Mouse (Mus musculus) megakaryocyte, embryonic 14.5 days (primary cell): Measurements from ENCODE around the gene Nme9. TPM values are rescaled to one million over a fixed set of nuclear protein-coding genes. Genes with fewer than 3 reads are reported as not detected.

ENCODE experiments used
- H3K27me3 ChIP-seq: replicated peaks from 2 replicates; pipeline ENCODE3; 2012; ENCODE audit warnings: inconsistent platforms
- H3K36me3 ChIP-seq: replicated peaks from 2 replicates; pipeline ENCODE3; 2012; ENCODE audit warnings: low read length, inconsistent platforms, mixed read lengths
- H3K4me1 ChIP-seq: 2 replicates; pipeline ENCODE4 v1.6.1; 2012; ENCODE audit warnings: inconsistent platforms
- H3K4me3 ChIP-seq: replicated peaks from 2 replicates; pipeline ENCODE3; 2012; ENCODE audit warnings: moderate library complexity, mild to moderate bottlenecking, inconsistent platforms
- H3K9me3 ChIP-seq: 2 replicates; pipeline ENCODE4 v1.6.1; 2012; ENCODE audit warnings: inconsistent platforms
- FLI1 ChIP-seq: IDR thresholded peaks from 2 replicates; pipeline ENCODE4 v1.6.1; 2012; ENCODE audit warnings: low read length, inconsistent platforms, mixed read lengths
- GATA1 ChIP-seq: IDR thresholded peaks from 3 replicates; pipeline ENCODE4 v1.6.1; 2012; ENCODE audit warnings: mixed read lengths, low read length, inconsistent platforms, borderline replicate concordance
- polyA plus RNA-seq: library from polyadenylated mRNA; stranded (reverse); fragments of >175 nt; gene quantifications from 2 replicates; pipeline ENCODE4 v1.2.3, GENCODE M21; 2012; ENCODE audit warnings: low replicate concordance; ENCODE audit not compliant: insufficient read depth

Gene Nme9
- polyA plus RNA-seq, 1 experiment, result not detected

- no peak overlapping the region for H3K4me3 ChIP-seq
- TF ChIP-seq GATA1 (no peak), FLI1 (no peak)
- peaks cover 86% of the 10 kb centered on the region for H3K27me3 ChIP-seq
- no peaks in the 10 kb centered on the region for H3K9me3 ChIP-seq
- peaks cover 19% of the 10 kb centered on the region for H3K4me1 ChIP-seq
- no peaks in the 10 kb centered on the region for H3K36me3 ChIP-seq
These were observed 16.2 kb upstream of the Nme9 start for GRCm38 (mm10) chr9:99434892-99435618.

- TF ChIP-seq GATA1 (no peak), FLI1 (no peak)
- Histone ChIP-seq H3K9me3 (no peaks in the 10 kb centered on the region), H3K4me3 (peak overlapping the region; percentile 91), H3K36me3 (no peaks in the 10 kb centered on the region), H3K27me3 (peaks cover 89% of the 10 kb centered on the region), H3K4me1 (peaks cover 19% of the 10 kb centered on the region)
These were observed 15.6 kb upstream of the Nme9 start for GRCm38 (mm10) chr9:99435619-99436181.

- Histone ChIP-seq H3K9me3 (no peaks in the 10 kb centered on the region), H3K36me3 (no peaks in the 10 kb centered on the region), H3K27me3 (peaks cover 84% of the 10 kb centered on the region), H3K4me3 (peak overlapping the region; percentile 91), H3K4me1 (peaks cover 19% of the 10 kb centered on the region)
- no peak for TF ChIP-seq GATA1
- no peak for TF ChIP-seq FLI1
These were observed 14.9 kb upstream of the Nme9 start for GRCm38 (mm10) chr9:99436182-99437030.

- H3K4me1 ChIP-seq, result peaks cover 26% of the 10 kb centered on the region
- H3K4me3 ChIP-seq, result peak within 1 kb of the TSS; percentile 91
- TF ChIP-seq FLI1 (no peak), GATA1 (no peak)
- H3K27me3 ChIP-seq, result peaks cover 84% of the 10 kb centered on the region
- H3K36me3 ChIP-seq, result no peaks in the 10 kb centered on the region
- H3K9me3 ChIP-seq, result no peaks in the 10 kb centered on the region
These were observed 14.1 kb upstream of the Nme9 start, which contains the start of gene Mras for GRCm38 (mm10) chr9:99437031-99437764. Gene Mras (minus strand): TSS chr9:99437381.

GRCm38 (mm10) chr9:99437781-99438565, 13.3 kb upstream of the Nme9 start:
- Histone ChIP-seq H3K9me3 (no peaks in the 10 kb centered on the region), H3K4me1 (peaks cover 22% of the 10 kb centered on the region), H3K27me3 (peaks cover 83% of the 10 kb centered on the region), H3K4me3 (no peak overlapping the region), H3K36me3 (no peaks in the 10 kb centered on the region)
- TF ChIP-seq GATA1 (no peak), FLI1 (no peak)

- no peak for TF ChIP-seq FLI1
- TF ChIP-seq GATA1, result no peak
- peaks cover 76% of the 10 kb centered on the region for H3K27me3 ChIP-seq
- no peaks in the 10 kb centered on the region for H3K36me3 ChIP-seq
- H3K4me3 ChIP-seq, result no peak overlapping the region
- H3K4me1 ChIP-seq, result peaks cover 22% of the 10 kb centered on the region
- H3K9me3 ChIP-seq, result no peaks in the 10 kb centered on the region
These were observed 12.2 kb upstream of the Nme9 start for GRCm38 (mm10) chr9:99439064-99439463.

GRCm38 (mm10) chr9:99440941-99441340, 10.3 kb upstream of the Nme9 start:
- TF ChIP-seq FLI1, result no peak
- no peak for TF ChIP-seq GATA1
- H3K36me3 ChIP-seq, result no peaks in the 10 kb centered on the region
- H3K4me1 ChIP-seq, result peaks cover 19% of the 10 kb centered on the region
- no peak overlapping the region for H3K4me3 ChIP-seq
- peaks cover 65% of the 10 kb centered on the region for H3K27me3 ChIP-seq
- H3K9me3 ChIP-seq, result no peaks in the 10 kb centered on the region

GRCm38 (mm10) chr9:99441647-99442433, 9.4 kb upstream of the Nme9 start:
- Histone ChIP-seq H3K27me3 (peaks cover 56% of the 10 kb centered on the region), H3K36me3 (no peaks in the 10 kb centered on the region), H3K4me3 (peak overlapping the region; percentile 78), H3K4me1 (peaks cover 10% of the 10 kb centered on the region), H3K9me3 (no peaks in the 10 kb centered on the region)
- TF ChIP-seq GATA1 (peak; percentile 64; the same call in 1 of the 3 replicates), FLI1 (no peak)

- TF ChIP-seq GATA1 (no peak), FLI1 (no peak)
- peaks cover 34% of the 10 kb centered on the region for H3K27me3 ChIP-seq
- H3K36me3 ChIP-seq, result no peaks in the 10 kb centered on the region
- no peaks in the 10 kb centered on the region for H3K9me3 ChIP-seq
- peaks cover 7% of the 10 kb centered on the region; the same call in 1 of the 2 replicates for H3K4me1 ChIP-seq
- no peak overlapping the region for H3K4me3 ChIP-seq
These were observed 6.6 kb upstream of the Nme9 start for GRCm38 (mm10) chr9:99444590-99445178.
